Mouse (Mus musculus): ENCODE measurements around the gene Nek1. TPM values are rescaled to one million over a fixed set of nuclear protein-coding genes. Genes with fewer than 3 reads are reported as not detected.

Nek1 gene
- total and polyA plus RNA-seq, 2 experiments from 2014 or later: 15.0 to 22.0 TPM

GRCm38 (mm10) chr8:61161461-61162185, 168.6 kb downstream of the Nek1 start:
- DNase-seq (ENCODE audit: low spot score) (no peak), ATAC-seq (ENCODE audit: low FRiP score) (no peak)
- no peak overlapping the region for H3K27ac ChIP-seq (ENCODE audit: low read depth, low read length)
- no peaks in the 10 kb centered on the region for H3K9me3 ChIP-seq (ENCODE audit: low read length)
- no peaks in the 10 kb centered on the region for H3K36me3 ChIP-seq (ENCODE audit: insufficient read depth, low read length)
- H3K9ac ChIP-seq (replicated peaks; ENCODE audit: low read length, poor library complexity, severe bottlenecking): no peak overlapping the region
- H3K4me2 ChIP-seq (ENCODE audit: low read depth, low read length, poor library complexity, severe bottlenecking): no peak overlapping the region
- no peak overlapping the region for H3K4me3 ChIP-seq (ENCODE audit: low read depth, low read length)
- no peaks in the 10 kb centered on the region for H3K27me3 ChIP-seq (ENCODE audit: insufficient read depth, low read length)
- no peaks in the 10 kb centered on the region for H3K4me1 ChIP-seq (ENCODE audit: insufficient read depth, low read length)
- 85% methylated on average over 6 of the region's 6 CpGs for WGBS
- no peak for TF ChIP-seq CTCF (IDR thresholded peaks at IDR 0.05)

GRCm38 (mm10) chr8:61162186-61162566, 169.2 kb downstream of the Nek1 start:
- Histone ChIP-seq H3K36me3 (ENCODE audit: insufficient read depth, low read length) (no peaks in the 10 kb centered on the region), H3K9me3 (ENCODE audit: low read length) (no peaks in the 10 kb centered on the region), H3K27ac (ENCODE audit: low read depth, low read length) (no peak overlapping the region), H3K4me3 (ENCODE audit: low read depth, low read length) (no peak overlapping the region), H3K27me3 (ENCODE audit: insufficient read depth, low read length) (no peaks in the 10 kb centered on the region), H3K4me1 (ENCODE audit: insufficient read depth, low read length) (no peaks in the 10 kb centered on the region), H3K4me2 (ENCODE audit: low read depth, low read length, poor library complexity, severe bottlenecking) (no peak overlapping the region), H3K9ac (replicated peaks; ENCODE audit: low read length, poor library complexity, severe bottlenecking) (no peak overlapping the region)
- no peak for ATAC-seq (ENCODE audit: low FRiP score)
- 64% methylated on average over 1 of the region's 1 CpGs for WGBS
- no peak for DNase-seq (ENCODE audit: low spot score)
- TF ChIP-seq CTCF (IDR thresholded peaks at IDR 0.05): no peak

GRCm38 (mm10) chr8:61171546-61171945, 178.6 kb downstream of the Nek1 start:
- no peak for TF ChIP-seq CTCF (IDR thresholded peaks at IDR 0.05)
- no peak overlapping the region for H3K9ac ChIP-seq (replicated peaks; ENCODE audit: low read length, poor library complexity, severe bottlenecking)
- 87% methylated on average over 3 of the region's 3 CpGs for WGBS
- H3K4me3 ChIP-seq (ENCODE audit: low read depth, low read length): no peak overlapping the region
- H3K36me3 ChIP-seq (ENCODE audit: insufficient read depth, low read length): no peaks in the 10 kb centered on the region
- H3K9me3 ChIP-seq (ENCODE audit: low read length): no peaks in the 10 kb centered on the region
- no peak overlapping the region for H3K27ac ChIP-seq (ENCODE audit: low read depth, low read length)
- H3K4me1 ChIP-seq (ENCODE audit: insufficient read depth, low read length): no peaks in the 10 kb centered on the region
- ATAC-seq (ENCODE audit: low FRiP score) (no peak), DNase-seq (ENCODE audit: low spot score) (no peak)
- no peaks in the 10 kb centered on the region for H3K27me3 ChIP-seq (ENCODE audit: insufficient read depth, low read length)
- no peak overlapping the region for H3K4me2 ChIP-seq (ENCODE audit: low read depth, low read length, poor library complexity, severe bottlenecking)

DNA sequence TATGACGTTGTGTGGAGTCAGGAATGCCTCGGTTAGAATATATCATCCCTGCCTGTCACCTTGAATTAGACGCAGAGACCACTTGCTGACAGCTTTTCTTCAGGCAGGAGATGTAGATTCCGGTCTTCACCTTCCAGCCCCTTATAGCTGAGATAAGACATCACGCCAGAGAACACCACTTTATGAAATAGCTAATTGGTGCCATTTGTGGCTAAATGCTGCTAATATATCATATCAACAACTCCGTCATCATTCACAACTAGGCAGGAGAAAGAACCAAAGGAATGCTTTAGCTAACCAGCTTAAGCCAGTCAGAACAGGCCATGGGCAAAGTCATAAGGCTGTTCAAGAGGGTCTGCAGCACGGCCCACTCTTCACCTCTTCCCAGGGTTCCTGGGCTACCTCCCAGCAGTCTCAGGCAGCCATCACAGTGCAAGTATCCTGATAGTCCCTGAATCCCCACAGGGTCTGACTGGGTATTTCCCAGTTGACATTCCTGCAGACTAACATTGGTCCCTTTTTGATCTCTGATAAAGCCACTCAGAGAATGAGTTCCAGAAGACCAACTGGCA, 181.0 kb downstream of the Nek1 start:
- Histone ChIP-seq H3K4me1 (ENCODE audit: insufficient read depth, low read length) (no peaks in the 10 kb centered on the region), H3K9me3 (ENCODE audit: low read length) (no peaks in the 10 kb centered on the region), H3K4me3 (ENCODE audit: low read depth, low read length) (no peak overlapping the region), H3K9ac (replicated peaks; ENCODE audit: low read length, poor library complexity, severe bottlenecking) (no peak overlapping the region), H3K4me2 (ENCODE audit: low read depth, low read length, poor library complexity, severe bottlenecking) (no peak overlapping the region), H3K27me3 (ENCODE audit: insufficient read depth, low read length) (no peaks in the 10 kb centered on the region), H3K36me3 (ENCODE audit: insufficient read depth, low read length) (no peaks in the 10 kb centered on the region), H3K27ac (ENCODE audit: low read depth, low read length) (no peak overlapping the region)
- 53% methylated on average over 7 of the region's 7 CpGs for WGBS
- DNase-seq (ENCODE audit: low spot score) (no peak), ATAC-seq (ENCODE audit: low FRiP score) (no peak)
- no peak for TF ChIP-seq CTCF (IDR thresholded peaks at IDR 0.05)

- ATAC-seq (ENCODE audit: low FRiP score) (no peak), DNase-seq (ENCODE audit: low spot score) (no peak)
- 95% methylated on average over 2 of the region's 2 CpGs for WGBS
- no peak overlapping the region for H3K27ac ChIP-seq (ENCODE audit: low read depth, low read length)
- H3K27me3 ChIP-seq (ENCODE audit: insufficient read depth, low read length): no peaks in the 10 kb centered on the region
- H3K4me1 ChIP-seq (ENCODE audit: insufficient read depth, low read length): no peaks in the 10 kb centered on the region
- no peak overlapping the region for H3K4me2 ChIP-seq (ENCODE audit: low read depth, low read length, poor library complexity, severe bottlenecking)
- H3K9me3 ChIP-seq (ENCODE audit: low read length): no peaks in the 10 kb centered on the region
- no peak overlapping the region for H3K4me3 ChIP-seq (ENCODE audit: low read depth, low read length)
- H3K36me3 ChIP-seq (ENCODE audit: insufficient read depth, low read length): no peaks in the 10 kb centered on the region
- H3K9ac ChIP-seq (replicated peaks; ENCODE audit: low read length, poor library complexity, severe bottlenecking): no peak overlapping the region
- TF ChIP-seq CTCF (IDR thresholded peaks at IDR 0.05): no peak
Observed at GRCm38 (mm10) chr8:61175876-61176275, 182.9 kb downstream of the Nek1 start.
